Mouse (Mus musculus) heart, postnatal 36 days (tissue): Measurements from ENCODE around the gene Dcaf17. TPM values are rescaled to one million over a fixed set of nuclear protein-coding genes. Genes with fewer than 3 reads are reported as not detected.

Experiments
- DNase-seq, 2 experiments: peaks; one replicate each; pipeline ENCODE4 v3.0.0; 2021 to 2022
- intact Hi-C: fragments of 180-260 bp; cut with DNase I; formaldehyde crosslinking; loops from one replicate; pipeline ENCODE4 v1.15.1; 2025
- total RNA-seq, 2 experiments: library from RNA; stranded (reverse); gene quantifications; 2 replicates each; pipeline ENCODE4 v1.2.3; 2021

The Dcaf17 gene
- 1 to 10 TPM; 5.0 to 5.2 TPM for total RNA-seq

DNA sequence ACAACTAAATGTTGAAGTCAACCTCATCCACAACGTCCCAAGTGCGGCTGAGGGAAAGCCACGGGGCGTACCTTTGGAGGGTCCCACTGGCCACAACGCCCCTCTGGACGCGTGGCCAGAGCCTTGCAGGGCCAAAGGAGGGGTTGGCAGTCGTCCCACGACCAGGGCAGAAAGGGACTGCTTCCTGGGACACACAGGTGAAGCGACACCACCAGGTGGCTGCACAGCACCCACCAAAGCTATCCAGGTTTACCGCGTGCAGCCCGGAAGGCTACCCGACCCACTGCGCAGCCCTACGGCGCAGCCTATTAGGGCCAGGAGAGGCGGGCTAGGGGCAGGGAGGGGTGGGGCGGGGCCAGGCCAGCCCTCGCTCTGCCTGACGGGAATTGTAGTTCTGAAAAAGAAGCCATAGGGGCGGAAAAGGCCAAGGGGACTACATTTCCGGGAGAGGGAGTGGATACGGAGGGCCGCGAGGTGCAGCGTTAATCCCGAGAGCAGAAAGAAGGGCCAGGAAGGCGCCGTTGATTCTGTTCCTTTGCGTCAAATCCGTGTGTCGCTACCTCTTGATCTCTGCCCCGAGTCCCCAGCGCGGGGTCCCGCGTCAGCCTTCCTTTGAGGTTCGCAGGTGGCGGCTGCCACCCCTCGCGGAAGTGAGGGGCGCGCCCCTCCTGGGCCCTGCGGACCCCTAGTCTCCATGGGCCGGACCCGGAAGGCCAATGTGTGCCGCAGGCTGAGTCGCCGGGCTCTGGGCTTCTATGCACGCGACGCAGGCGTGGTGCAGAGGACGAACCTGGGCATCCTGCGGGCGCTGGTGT lies at the start of gene Dcaf17, which contains the start of gene Mettl8:
Gene Dcaf17 (plus strand): TSS at position 29 of the 815 bp plus-strand sequence.
Gene Mettl8 (minus strand): TSS at position 284 of the 815 bp plus-strand sequence.
- intact Hi-C loops = loop anchor here (10.0 kb wide), 1 partner anchor 159 kb away; the partner anchor contains the start of gene Dync1i2

DNA sequence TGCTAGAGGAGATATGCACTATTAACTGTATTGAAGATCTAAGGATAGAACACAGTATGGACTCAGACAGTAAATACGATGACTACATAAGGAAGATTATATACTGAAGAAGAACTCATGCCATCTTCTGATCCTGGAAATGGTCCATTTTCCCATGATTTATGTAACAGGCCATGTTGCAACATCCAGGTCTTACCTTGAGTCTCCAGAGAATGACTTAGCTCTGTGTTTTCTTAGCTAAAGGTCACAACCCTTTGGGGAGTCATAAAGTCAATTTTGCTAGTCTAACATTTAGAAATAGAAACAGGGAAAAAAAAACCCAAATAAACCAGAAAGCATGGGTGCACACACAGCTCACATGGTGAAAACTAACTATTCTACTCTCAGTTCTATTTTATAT lies 43.3 kb upstream of the Dcaf17 start:
- intact Hi-C loops = no loop called here
- no peak for DNase-seq

More for the DNA sequence above, at the start of gene Dcaf17, which contains the start of gene Mettl8:
- peak; percentile 89 to 91 for DNase-seq

DNA sequence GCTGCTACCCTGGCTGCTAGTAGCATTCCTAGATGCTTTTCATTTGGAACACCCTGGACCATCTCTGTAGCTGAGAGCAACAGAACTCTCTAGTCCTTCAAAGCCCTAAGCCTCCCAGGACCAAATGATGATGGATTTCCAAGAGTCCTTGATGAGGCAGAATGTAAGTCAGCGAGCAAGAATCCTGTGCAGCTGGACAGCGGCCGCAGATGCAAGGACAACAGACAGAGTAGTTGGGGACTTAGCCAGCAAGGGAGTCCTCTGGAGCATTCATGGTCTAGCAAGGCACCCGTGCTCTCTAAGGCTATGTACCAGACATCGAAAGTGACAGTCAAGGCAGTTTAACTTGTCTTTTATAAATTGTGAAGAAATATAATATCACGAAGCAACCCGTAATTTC lies 41.6 kb upstream of the Dcaf17 start:
- DNase-seq = no peak
- intact Hi-C loops = no loop called here

DNA sequence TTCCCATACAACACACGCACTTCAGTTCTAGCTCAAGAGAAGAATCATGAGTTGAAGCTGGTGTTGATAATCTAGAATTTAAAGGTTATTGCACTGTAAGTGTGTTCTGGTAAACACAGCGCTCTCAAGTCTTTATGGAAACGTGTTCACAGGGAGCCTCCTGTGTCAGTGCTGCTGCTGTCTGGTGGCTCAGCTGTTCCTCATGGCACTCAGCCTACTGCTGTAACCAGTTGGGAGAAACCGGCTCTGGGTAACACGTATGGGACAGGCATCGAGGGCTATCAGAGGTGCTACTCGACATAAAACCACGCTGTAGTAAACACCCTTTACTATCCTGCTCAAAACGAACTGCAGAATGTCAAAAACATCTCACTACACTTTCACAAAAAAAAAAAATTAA lies 35.9 kb upstream of the Dcaf17 start:
- DNase-seq = no peak

DNA sequence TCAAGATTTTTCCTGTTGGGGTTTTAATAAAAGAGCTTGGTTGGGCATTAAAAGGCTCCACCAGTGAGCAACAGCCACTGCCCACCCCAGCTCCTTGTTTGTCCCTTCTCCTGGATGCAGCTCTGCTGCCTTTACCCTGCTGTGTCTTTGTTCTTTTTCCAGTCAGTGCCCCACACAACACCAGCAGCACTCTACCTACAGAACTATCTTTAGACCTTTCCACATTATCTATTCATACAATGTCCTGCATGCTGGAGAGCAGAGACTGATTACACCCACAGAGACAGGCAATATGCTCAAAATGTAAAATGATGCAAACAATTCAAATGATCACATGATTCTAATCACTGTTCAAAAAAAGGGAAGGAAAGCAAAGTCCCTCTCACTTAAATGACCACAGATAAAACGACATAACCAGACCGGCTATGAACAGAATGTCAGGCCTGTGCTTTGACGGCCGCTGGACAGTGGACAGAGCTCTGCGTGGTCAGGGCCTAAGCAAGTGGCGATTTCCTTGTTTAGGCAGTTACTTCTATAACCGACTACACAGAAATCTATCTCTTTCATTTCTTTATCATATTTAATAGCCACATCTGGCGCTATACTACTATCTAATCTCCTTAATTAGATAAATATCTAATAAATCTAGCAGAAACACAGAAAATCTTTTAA lies 35.3 kb upstream of the Dcaf17 start:
- intact Hi-C loops = no loop called here
- DNase-seq = no peak

More for the DNA sequence above, 35.9 kb upstream of the Dcaf17 start:
- intact Hi-C loops = no loop called here

DNA sequence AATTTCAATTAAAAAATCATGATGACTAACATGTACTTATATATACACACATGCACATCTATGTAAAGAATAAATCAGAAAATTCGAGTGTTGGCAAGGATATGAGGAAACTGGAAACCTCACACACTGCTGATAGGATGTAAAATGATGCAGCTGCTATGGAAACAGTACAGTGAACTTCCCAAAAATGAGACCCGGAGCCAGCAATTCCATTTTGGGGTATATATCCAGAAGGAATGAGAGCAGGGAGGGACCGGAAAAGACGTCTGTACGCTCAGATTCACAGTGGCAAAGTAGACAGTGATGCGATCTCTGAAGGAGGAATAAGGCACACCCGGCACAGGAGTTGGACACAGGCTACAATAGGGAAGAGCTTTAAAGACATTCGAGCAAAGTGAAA lies 34.5 kb upstream of the Dcaf17 start:
- no peak for DNase-seq
- intact Hi-C loops = no loop called here

DNA sequence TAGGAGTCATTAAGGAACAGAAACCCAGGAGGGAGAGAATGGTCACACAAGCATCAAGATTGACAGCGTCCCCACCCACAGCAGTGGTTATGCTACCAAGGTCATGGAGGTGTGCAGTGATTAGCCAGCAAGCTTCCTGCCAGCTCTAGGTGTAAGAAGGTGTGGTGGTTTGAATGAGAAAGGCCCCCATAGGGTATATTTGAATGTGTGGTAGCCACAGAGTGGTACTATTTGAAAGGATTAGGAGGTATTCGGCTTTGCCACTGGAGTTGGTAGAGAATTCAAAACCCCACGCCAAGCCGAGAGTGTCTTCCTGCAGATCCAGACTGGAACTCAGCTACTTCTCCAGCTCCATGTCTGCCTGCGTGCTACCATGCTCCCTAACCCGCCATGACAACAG lies 32.1 kb upstream of the Dcaf17 start:
- no peak for DNase-seq
- intact Hi-C loops = no loop called here

DNA sequence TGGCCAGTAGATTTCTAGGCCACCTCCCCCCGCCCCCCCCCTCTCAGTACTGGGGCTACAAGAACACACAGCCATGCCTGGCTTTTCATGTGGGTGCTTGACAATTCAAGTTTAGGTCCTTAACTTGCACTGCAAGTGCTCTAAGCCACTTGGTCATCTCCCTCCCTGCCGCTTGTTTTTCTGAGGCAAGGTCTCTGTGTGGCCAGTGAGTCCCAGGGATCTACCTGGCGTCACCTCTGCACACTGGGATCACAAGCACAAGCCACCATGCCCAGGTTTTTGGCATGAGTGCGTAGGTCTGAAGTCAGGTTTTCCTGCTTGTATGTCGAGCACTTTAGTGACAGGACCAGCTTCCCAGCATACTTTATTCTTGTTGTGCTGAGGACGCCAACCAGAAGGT lies 31.1 kb upstream of the Dcaf17 start:
- intact Hi-C loops = no loop called here
- DNase-seq = no peak

DNA sequence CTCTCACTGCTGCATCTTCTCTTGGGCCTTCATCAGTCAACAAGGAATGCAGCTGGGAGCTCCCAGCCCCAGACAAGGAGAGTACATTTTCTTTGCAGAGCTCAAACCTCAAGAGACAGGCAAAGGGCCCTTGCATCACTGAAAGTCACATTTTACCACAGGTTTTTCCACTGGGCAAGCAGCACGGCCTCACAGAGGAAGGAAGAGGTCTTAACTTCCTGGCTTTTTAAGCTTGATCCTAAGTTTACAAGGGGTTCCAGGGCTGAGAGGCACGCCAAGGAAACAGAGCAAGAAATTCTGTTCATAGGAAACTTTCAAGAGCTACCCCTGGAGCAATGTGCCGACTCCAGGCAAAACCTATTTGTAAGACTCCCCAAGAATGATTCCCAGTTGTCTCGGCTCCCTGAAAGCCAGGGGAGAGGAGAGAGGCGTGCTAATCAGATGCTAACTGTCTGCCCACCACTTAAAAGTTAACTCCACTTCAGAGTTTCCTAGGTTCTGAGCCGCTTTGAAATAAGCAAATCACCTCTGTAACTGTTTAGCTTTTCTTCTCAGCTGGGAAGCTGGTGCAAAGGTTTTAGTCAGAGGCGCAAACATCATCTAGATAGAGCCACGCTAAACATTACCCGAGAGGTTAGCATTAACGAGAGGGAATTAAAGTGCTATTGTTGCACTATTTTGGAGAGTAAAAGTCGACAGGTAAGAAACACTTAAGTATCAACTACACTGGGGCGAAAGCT lies 29.4 kb upstream of the Dcaf17 start:
- DNase-seq = no peak
- intact Hi-C loops = no loop called here

DNA sequence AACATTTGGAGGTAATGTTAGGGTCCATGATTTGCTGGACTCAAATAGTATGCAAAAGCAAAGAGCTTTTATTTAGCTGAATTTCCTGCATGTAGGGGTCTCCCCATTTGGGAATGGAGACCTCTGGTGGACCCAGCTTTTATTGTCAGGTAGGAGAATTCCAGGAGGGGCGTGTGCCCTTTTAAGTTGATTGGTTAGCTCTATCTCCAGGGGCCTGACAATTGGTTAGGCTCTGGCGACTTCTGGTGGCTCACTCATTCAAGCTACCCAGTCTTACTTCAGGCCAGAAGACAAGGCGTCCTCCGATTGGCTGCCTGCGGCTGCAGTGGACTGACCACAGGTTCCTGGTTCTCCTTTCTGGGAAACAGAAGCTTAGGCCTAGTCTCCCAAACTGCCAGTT lies 28.3 kb upstream of the Dcaf17 start:
- no peak for DNase-seq
- intact Hi-C loops = no loop called here

DNA sequence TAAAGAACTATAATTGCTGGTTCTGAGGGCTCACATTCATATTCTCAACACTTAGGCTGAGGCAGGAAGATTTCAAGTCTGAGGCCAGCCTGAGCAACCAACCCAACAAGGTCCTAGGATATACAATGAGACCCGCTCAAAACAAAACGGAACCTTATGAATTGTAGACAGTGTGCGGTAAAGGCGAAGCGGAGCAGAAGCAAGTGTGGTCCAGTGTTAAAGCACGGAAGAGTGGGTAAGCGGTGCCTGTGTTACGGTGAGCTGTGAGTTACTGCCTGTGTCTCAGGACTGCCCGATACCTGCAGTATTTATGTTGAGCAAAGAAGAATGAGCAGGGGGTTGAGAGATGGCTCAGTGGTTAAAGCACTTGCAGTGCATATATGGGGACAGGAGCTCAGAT lies 27.5 kb upstream of the Dcaf17 start:
- DNase-seq = no peak
- intact Hi-C loops = no loop called here

DNA sequence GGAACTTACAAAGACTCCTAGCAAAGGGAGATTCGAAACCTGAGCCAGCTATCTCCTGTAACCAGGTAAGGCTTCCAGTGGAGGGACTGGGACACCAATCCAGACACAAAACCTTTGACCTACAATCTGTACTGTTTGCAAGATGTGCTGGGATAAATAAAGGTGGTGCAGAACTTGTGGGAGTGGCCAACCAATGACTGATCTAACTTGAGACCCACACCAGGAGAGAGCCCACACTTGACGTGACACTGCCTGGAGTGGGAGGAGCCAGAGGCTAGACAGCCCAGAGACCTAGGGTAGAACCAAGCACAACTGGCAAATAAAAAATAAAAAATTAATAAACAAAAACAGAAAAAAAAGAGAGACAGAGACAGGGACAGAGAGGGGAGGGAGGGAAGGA lies 24.5 kb upstream of the Dcaf17 start:
- intact Hi-C loops = loop anchor here (5.0 kb wide), 1 partner anchor 38 kb away; no protein-coding TSS in a partner anchor
- no peak for DNase-seq

DNA sequence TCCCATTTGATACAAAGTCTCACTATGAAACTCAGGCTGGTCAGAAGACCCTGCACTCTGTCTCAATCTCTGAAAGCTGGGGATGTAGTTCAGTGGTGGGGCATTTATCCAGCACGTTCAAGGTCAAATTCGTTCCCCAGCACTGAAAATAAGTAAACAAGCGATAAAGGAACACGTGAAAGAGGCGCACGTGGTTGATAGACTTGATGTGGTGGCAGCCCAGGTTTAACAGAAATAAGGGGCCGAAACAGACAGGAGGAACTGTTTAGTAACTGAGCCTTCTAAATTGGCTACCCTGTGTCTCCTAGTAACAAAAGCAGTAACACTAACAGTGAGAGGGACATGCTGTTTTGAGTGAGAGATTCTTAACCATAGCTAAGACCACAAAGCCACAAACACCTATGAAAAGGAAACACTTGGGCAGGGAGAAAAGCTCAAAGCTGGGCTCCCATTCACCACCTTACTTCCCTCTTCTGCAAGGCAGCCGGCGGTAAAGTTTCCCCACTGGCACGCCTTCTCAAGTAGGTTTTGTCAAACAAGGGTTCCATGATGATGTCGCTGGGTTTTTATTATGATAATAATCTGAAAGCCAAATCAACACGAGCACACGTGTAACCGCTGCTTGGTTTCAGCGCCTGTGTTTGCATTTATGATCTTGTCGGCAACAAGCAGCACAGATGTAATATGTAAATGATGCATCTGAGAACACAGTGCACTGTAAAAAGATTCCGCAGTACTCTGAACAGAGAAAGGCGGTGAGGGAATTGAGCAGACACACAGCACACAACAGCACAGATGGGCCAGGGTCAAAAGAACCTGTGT lies 22.9 kb upstream of the Dcaf17 start:
- DNase-seq = peak in 1 of 2 experiments; percentile 11
- intact Hi-C loops = loop anchor here (5.0 kb wide), 1 partner anchor 40 kb away; no protein-coding TSS in a partner anchor

DNA sequence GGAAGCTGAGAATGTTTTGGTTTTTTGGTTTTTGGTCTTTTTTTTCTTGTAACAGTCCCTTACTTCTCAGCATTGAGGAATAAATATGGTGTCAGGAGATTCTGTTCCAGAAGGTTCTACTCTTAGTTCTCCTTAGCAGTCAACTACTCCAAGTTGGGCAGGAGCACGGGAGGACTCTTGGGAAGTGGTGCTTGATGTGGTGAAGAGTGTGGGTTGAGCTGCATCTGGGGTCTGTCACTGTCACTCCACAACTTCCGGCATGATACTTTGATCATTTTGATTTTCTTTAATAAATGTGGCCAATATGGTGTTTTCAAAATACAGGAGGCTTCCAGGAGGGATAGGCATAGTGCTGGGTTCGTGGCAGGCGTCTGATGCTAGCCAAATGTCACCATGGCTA lies 22.1 kb upstream of the Dcaf17 start:
- intact Hi-C loops = loop anchor here (5.0 kb wide), 1 partner anchor 41 kb away; no protein-coding TSS in a partner anchor
- no peak for DNase-seq

DNA sequence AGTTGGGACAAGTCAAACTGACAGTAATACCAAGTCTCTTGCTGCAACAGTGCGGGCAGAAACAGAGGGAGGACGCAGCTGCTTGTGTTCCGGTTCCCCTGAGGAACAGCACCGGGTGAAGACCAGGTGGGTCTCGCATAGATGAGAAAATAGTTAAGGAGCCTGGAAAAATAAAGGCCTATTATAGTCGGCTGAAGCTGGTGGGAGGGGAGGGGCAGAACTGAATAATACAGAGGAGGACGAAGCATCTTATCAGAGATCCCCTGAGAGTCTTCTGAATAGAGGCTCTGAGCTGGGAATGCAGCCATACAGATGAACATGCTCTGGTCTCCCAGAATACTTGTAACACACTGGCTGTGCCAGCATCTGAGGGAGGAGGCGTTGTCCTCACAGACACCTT lies 21.1 kb upstream of the Dcaf17 start:
- peak in 1 of 2 experiments; percentile 36 for DNase-seq
- intact Hi-C loops = loop anchor here (5.0 kb wide), 1 partner anchor 42 kb away; no protein-coding TSS in a partner anchor

DNA sequence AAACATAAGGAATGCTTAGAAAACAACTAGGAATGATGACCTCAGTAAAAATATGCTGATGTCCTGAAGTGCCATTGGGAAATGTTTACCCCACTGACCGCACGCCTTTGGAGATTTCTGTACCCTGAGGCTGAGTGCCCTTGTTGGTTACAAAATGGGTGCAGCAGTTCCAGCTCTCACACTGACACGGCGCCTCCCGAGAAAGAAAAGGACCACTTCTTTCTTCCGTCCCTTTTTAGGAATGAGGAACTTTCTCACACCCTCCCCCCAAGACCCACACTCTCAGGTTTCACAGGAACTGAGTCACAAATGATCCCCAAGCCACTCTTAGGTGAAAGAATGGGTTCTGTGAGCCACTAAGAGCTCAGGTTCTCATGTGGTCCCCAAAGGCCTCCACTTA lies 17.7 kb upstream of the Dcaf17 start:
- intact Hi-C loops = loop anchor here (5.0 kb wide), 1 partner anchor 210 kb away; the partner anchor contains the start of gene Tlk1
- no peak for DNase-seq

DNA sequence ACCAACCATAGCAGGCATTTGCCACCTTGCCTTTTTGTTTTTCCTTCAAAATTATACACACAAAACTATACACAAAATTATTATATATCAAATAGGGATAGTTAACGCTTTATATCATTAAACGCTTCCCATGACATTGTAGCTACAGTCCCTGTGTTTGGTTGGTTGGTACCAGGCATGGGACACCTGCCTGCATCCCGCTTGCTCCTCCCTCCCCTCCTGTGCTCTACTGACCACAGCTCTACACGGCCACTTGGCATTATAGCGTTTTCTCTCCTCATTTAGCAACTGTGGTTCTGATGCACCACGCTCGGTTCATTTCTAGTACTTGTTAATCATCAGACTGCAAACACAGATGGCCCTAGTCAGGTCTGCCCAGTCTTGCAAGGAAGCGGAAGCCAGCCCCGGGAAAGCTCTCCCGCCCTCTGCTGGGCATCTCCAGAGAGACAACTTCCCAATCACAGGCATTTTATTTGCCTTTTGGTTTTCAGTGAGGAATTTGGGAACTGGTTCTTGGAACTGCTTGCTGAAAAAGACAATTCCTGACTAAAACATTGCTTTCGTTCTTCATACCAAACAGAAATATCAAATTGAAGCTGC lies 15.5 kb upstream of the Dcaf17 start:
- DNase-seq = peak; percentile 80 to 81
- intact Hi-C loops = loop anchor here (1.0 to 5.0 kb wide), 3 partner anchors 212 to 335 kb away; partner anchors contain the start of gene Tlk1

DNA sequence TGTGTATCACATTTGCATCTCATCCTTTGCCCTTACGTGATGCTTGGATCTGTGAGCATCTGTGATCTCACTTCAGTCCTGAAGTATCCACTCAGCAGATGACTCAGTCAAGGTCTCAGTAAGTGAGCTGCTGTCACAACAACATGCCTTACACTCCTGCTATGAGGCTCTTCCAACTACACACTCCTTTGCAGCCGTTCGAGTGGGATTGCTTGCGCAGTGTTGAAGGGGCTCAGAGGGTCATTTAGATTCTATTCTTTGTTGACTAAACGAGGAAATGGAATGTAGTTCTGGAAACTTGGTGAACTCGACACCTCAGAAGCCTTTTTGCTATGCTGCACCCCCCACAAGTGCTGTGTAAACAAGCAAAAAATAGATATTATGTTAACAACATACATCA lies 9.0 kb upstream of the Dcaf17 start:
- DNase-seq = no peak
- intact Hi-C loops = no loop called here

DNA sequence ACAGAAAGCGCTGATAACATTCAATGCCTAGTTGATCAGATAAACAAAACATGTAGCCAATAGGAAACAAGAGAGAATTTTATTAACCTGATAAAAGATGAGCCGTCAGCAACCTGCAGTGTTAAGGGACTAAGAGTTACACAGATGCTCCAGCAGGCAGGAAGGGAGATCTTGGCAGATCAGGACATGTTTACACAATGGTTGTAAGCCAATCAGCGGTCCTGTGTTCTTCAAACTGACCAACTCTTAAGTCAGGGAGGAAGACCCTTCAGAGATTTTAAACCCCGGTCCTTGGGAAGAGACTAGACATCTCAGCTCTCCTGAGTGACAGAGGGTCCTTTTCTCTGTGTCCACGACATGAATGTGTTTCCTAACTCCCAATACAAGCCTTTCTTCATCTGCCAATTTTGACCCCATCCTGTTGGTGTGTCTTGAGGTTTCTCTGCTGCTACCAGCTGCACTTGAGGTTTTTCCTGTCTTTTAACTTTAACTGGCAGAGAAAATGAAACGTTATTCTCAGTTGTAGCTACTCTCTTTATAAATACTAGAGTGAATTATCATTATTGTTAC lies 8.3 kb upstream of the Dcaf17 start:
- DNase-seq = no peak
- intact Hi-C loops = no loop called here
